ENCODE assay signal across 14 mouse cellular contexts in genomic region chr9:96733425-96733717, GRCm38 (mm10). TPM values are rescaled to one million over a fixed set of nuclear protein-coding genes. Genes with fewer than 3 reads are reported as not detected.
DNase-seq lines count a peak whose midpoint lies in the region; ATAC-seq and TF ChIP-seq lines count a peak whose summit lies in the region.
"Had no signal": no experiment of that assay in that cellular context is flagged by ENCODE, and none has a peak within 500 bp of the region (broad histone marks: within the 10 kb centered on the region; RNA-seq: fewer than 3 reads in every experiment).

No protein-coding gene starts in this region.

- ATAC-seq in heart, embryonic 11.5 days (replicated peaks; ENCODE audit: insufficient number of reproducible peaks, low FRiP score, low TSS enrichment): no peak
- no peak for ATAC-seq in forebrain, embryonic 14.5 days
- no peak for ATAC-seq in midbrain, embryonic 14.5 days (ENCODE audit: low FRiP score, low TSS enrichment)

- no peak overlapping the region for H3K4me3 ChIP-seq in heart, embryonic 11.5 days (ENCODE audit: low read depth, low read length)
- no peak overlapping the region for H3K4me3 ChIP-seq in heart, embryonic 10.5 days
- peak overlapping the region; percentile 58 for H3K4me3 ChIP-seq in left cerebral cortex, adult 2 months
- H3K4me3 ChIP-seq in forebrain, embryonic 14.5 days (ENCODE audit: low read depth, low read length): peak overlapping the region; percentile 33; the same call in 1 of the 2 replicates
- peak overlapping the region; percentile 41 for H3K4me3 ChIP-seq in midbrain, embryonic 14.5 days (replicated peaks; ENCODE audit: low read depth, low read length)
- H3K4me3 ChIP-seq: embryonic facial prominence, embryonic 15.5 days; limb, embryonic 12.5 days had no signal

- H3K4me1 ChIP-seq in heart, embryonic 11.5 days (ENCODE audit: control insufficient read depth, insufficient read depth, low read length): peaks cover 33% of the 10 kb centered on the region
- H3K4me1 ChIP-seq in heart, embryonic 10.5 days: peaks cover 31% of the 10 kb centered on the region
- H3K4me1 ChIP-seq in forebrain, embryonic 14.5 days (ENCODE audit: control insufficient read depth, insufficient read depth, low read length): peaks cover 20% of the 10 kb centered on the region
- H3K4me1 ChIP-seq in midbrain, embryonic 14.5 days (ENCODE audit: control insufficient read depth, insufficient read depth, low read length): peaks cover 28% of the 10 kb centered on the region

- intact Hi-C loops in left cerebral cortex, adult 2 months (cut with DNase I): no loop called here
- intact Hi-C loops in left cerebral cortex, postnatal 4 days (cut with DNase I): no loop called here

- no peak overlapping the region; the same call in 1 of the 2 replicates for H3K4me2 ChIP-seq in heart, embryonic 11.5 days
- peak overlapping the region; percentile 49 for H3K4me2 ChIP-seq in forebrain, embryonic 14.5 days (ENCODE audit: low read length)
- H3K4me2 ChIP-seq in midbrain, embryonic 14.5 days (ENCODE audit: low read length): peak overlapping the region; percentile 53
- H3K4me2 ChIP-seq: embryonic facial prominence, embryonic 15.5 days; limb, embryonic 12.5 days had no signal

- no peak for DNase-seq in heart, embryonic 10.5 days (ENCODE audit: low spot score)
- DNase-seq in left cerebral cortex, adult 2 months (ENCODE audit: extremely low spot score in 1 of 2, low spot score in 2 of 2): no peak
- DNase-seq in left cerebral cortex, postnatal 4 days: no peak
- no peak for DNase-seq in forebrain, embryonic 14.5 days (ENCODE audit: low spot score)
- no peak for DNase-seq in midbrain, embryonic 14.5 days
- DNase-seq in urinary bladder, adult 2 months (ENCODE audit: low spot score): no peak
- DNase-seq in spleen, postnatal 4 days (ENCODE audit: low spot score in 2 of 2): no peak
- DNase-seq: adrenal gland, postnatal 36 days; thymus, postnatal 36 days had no signal

- WGBS in heart, embryonic 11.5 days (ENCODE audit: insufficient replicate concordance): 95% methylated on average over 4 of the region's 4 CpGs
- 97% methylated on average over 4 of the region's 4 CpGs for WGBS in heart, embryonic 10.5 days
- WGBS in forebrain, embryonic 14.5 days: 94% methylated on average over 4 of the region's 4 CpGs
- 89% methylated on average over 4 of the region's 4 CpGs for WGBS in midbrain, embryonic 14.5 days

- no peaks in the 10 kb centered on the region for H3K36me3 ChIP-seq in heart, embryonic 11.5 days (ENCODE audit: control insufficient read depth, insufficient read depth, low read length)
- no peaks in the 10 kb centered on the region for H3K36me3 ChIP-seq in heart, embryonic 10.5 days
- H3K36me3 ChIP-seq in forebrain, embryonic 14.5 days (ENCODE audit: control insufficient read depth, insufficient read depth, low read length): no peaks in the 10 kb centered on the region
- no peaks in the 10 kb centered on the region for H3K36me3 ChIP-seq in midbrain, embryonic 14.5 days (ENCODE audit: control insufficient read depth, insufficient read depth, low read length)
- H3K36me3 ChIP-seq: embryonic facial prominence, embryonic 15.5 days; G1E; limb, embryonic 12.5 days had no signal

- TF ChIP-seq CTCF in left cerebral cortex, adult 2 months (IDR thresholded peaks at IDR 0.05): no peak

- H3K9me3 ChIP-seq in heart, embryonic 11.5 days (replicated peaks; ENCODE audit: control insufficient read depth, low read length): no peaks in the 10 kb centered on the region
- H3K9me3 ChIP-seq in heart, embryonic 10.5 days: no peaks in the 10 kb centered on the region
- H3K9me3 ChIP-seq in forebrain, embryonic 14.5 days (replicated peaks; ENCODE audit: control insufficient read depth, low read length): no peaks in the 10 kb centered on the region
- no peaks in the 10 kb centered on the region for H3K9me3 ChIP-seq in midbrain, embryonic 14.5 days (ENCODE audit: control insufficient read depth, low read length)
- H3K9me3 ChIP-seq: embryonic facial prominence, embryonic 15.5 days; G1E; limb, embryonic 12.5 days had no signal

- no peaks in the 10 kb centered on the region for H3K27me3 ChIP-seq in heart, embryonic 11.5 days (ENCODE audit: control insufficient read depth, insufficient read depth, low read length)
- no peaks in the 10 kb centered on the region for H3K27me3 ChIP-seq in heart, embryonic 10.5 days (ENCODE audit: insufficient read depth, poor library complexity, severe bottlenecking)
- H3K27me3 ChIP-seq in forebrain, embryonic 14.5 days (replicated peaks; ENCODE audit: control insufficient read depth, insufficient read depth, low read length): no peaks in the 10 kb centered on the region
- no peaks in the 10 kb centered on the region for H3K27me3 ChIP-seq in midbrain, embryonic 14.5 days (ENCODE audit: control insufficient read depth, insufficient read depth, low read length)
- H3K27me3 ChIP-seq: embryonic facial prominence, embryonic 15.5 days; limb, embryonic 12.5 days had no signal

- H3K9ac ChIP-seq in heart, embryonic 11.5 days (ENCODE audit: low read depth, low read length): peak overlapping the region; percentile 49; the same call in 1 of the 2 replicates
- H3K9ac ChIP-seq in forebrain, embryonic 14.5 days (ENCODE audit: low read length): peak overlapping the region; percentile 70
- peak overlapping the region; percentile 75 for H3K9ac ChIP-seq in midbrain, embryonic 14.5 days (replicated peaks; ENCODE audit: low read length)
- H3K9ac ChIP-seq: embryonic facial prominence, embryonic 15.5 days; limb, embryonic 12.5 days had no signal

- H3K27ac ChIP-seq in heart, embryonic 11.5 days (ENCODE audit: low read depth, low read length): peak overlapping the region; percentile 52; the same call in 1 of the 2 replicates
- H3K27ac ChIP-seq in heart, embryonic 10.5 days: no peak overlapping the region
- H3K27ac ChIP-seq in left cerebral cortex, adult 2 months: peak overlapping the region; percentile 96
- H3K27ac ChIP-seq in forebrain, embryonic 14.5 days (ENCODE audit: low read depth, low read length): peak overlapping the region; percentile 94
- peak overlapping the region; percentile 97 for H3K27ac ChIP-seq in midbrain, embryonic 14.5 days (replicated peaks; ENCODE audit: low read depth, low read length)
- H3K27ac ChIP-seq: embryonic facial prominence, embryonic 15.5 days; kidney, postnatal 0 days; limb, embryonic 12.5 days had no signal

RNA-seq across cellular contexts. Expression of gene Zbtb38, which starts 19.3 kb away (rescaled TPM):
- polyA plus RNA-seq in heart, embryonic 11.5 days (2014; fragmentation: Nextera tagmentation; extraction: Ambion mirVana): 22.7 and 24.7 TPM in 2 replicates
- polyA plus RNA-seq in heart, embryonic 10.5 days (2016; fragmentation: Nextera tagmentation; extraction: Ambion mirVana): 13.4 and 24.5 TPM in 2 replicates
- 10 to 100 TPM; 64.2 to 68.6 TPM for total RNA-seq in left cerebral cortex, adult 2 months (2021)
- 10 to 100 TPM; 65.6 to 66.3 TPM for total RNA-seq in left cerebral cortex, postnatal 4 days (2021)
- polyA plus RNA-seq in forebrain, embryonic 14.5 days (2014; fragmentation: Nextera tagmentation; extraction: Ambion mirVana): 36.7 and 50.1 TPM in 2 replicates
- 50.5 and 55.1 TPM in 2 replicates for polyA plus RNA-seq in midbrain, embryonic 14.5 days (2014; fragmentation: Nextera tagmentation; extraction: Ambion mirVana)
- polyA plus RNA-seq in urinary bladder, adult 2 months (2012; rRNA removed): 8.1 and 14.3 TPM in 2 replicates

Comparison
In these comparisons a context has a peak if more than half of its experiments do, and no peak if none do; other contexts are left out.
1. H3K4me3 ChIP-seq: peak in left cerebral cortex, adult 2 months (single experiment), forebrain, embryonic 14.5 days (single experiment) and midbrain, embryonic 14.5 days (single experiment); none in heart, embryonic 11.5 days (single experiment) and heart, embryonic 10.5 days (single experiment).
2. Peak in every context shown above with its lines, with median percentiles within 50 percentile points of each other: H3K9ac ChIP-seq.